Mouse (Mus musculus): ENCODE measurements at regions not wholly inside any gene's neighbourhood (a gene's known extent, or its start where the extent isn't known, plus 50 kb on each side); places are given as distances from the start of the nearest gene placed in this dataset.

DNA sequence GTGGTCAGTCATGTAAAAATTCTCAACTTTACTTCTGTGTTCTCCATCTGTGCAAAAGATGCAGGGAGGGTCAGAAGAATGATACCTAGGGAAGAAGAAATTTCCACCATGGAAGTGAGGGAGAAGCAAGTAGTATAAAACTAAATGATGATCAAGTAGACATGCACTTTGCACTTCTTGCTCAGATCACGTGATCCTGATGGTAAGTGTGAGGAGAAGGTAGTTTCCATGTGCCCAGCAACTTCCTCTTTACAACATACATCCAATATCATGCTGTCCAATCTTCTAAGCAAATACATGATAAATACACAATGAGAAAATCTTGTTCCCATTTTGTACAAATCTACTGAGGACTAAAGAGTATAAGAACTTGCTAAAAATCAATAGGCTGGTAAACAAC lies 230.4 kb upstream of the Sgcd start:
- no peak for TF ChIP-seq CTCF (IDR thresholded peaks at IDR 0.05; ENCODE audit: extremely low read depth, insufficient read depth, low read length)
- no peak for TF ChIP-seq POLR2A (IDR thresholded peaks at IDR 0.05; ENCODE audit: extremely low read depth, insufficient read depth, low read length)

Measured in cortical plate, adult 2 months (tissue).